Mouse (Mus musculus): ENCODE measurements around the gene Wfikkn2. TPM values are rescaled to one million over a fixed set of nuclear protein-coding genes. Genes with fewer than 3 reads are reported as not detected.

Wfikkn2 gene
- 1.9 and 2.6 TPM in 2 replicates for polyA plus RNA-seq (2015; fragmentation: Nextera tagmentation; extraction: Ambion mirVana)

GRCm38 (mm10) chr11:94245955-94246788 lies at the start of gene Wfikkn2:
Gene Wfikkn2, minus strand, starts transcription at chr11:94246005.

DNA sequence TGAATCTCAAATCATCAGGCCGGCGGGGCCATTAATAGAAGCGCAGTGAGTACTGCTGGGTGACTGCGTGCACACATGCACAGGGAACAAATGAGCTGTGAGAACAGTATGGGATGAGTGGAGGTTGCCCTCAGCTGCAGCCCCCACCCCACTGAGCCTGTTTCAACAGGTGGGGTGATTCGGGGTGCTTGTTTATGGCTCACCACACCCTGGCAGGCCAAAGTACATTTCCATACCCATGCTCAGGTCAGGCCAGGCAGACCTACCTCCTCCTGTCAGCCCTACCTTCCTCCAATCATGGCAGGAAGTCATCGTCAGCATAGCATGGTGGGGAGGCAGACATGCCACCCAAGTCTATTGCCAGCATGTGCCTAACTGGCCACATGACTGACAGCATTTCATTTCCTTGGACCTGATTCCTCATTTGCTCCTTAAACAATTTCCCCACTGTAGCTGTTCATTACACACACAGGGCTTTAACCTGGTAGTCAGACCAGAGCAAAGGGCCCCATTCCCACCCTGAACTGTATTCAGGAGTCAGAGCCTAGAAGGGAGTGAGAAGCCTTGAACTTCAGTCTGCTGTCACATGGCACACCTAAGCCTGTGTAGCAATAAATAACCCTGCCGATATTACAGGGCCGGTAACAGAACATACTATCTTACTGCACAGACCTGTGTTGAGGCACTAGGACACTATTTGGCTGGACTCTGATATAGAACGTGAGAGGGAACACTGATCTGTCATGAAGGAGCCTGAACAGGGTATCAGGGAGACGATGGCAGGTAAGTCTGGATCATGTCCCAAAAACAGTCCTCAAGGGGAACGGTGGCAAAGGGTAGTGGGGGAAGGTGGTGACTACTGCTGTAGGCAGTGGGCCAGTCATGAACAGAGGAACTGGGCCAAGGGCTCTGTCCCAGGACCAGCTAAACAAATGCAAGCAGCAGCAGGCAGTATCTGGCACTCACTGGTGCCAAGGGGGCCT lies 35.7 kb upstream of the Wfikkn2 start, which contains the start of gene Gm21885:
Gene Gm21885 (plus strand): TSS at position 675 of the 983 bp plus-strand sequence.

GRCm38 (mm10) chr11:94211124-94211603 lies 34.6 kb downstream of the Wfikkn2 start, which contains the start of gene Tob1:
Gene Tob1, plus strand, starts transcription at chr11:94211454.

Other genes with a start within 250 kb of the Wfikkn2 start
- 94.7 and 103 TPM in 2 replicates for gene Spag9, start 249.9 kb downstream of the Wfikkn2 start, polyA plus RNA-seq (2015; fragmentation: Nextera tagmentation; extraction: Ambion mirVana)
- gene Tob1, start 34.6 kb downstream of the Wfikkn2 start, polyA plus RNA-seq (2015; fragmentation: Nextera tagmentation; extraction: Ambion mirVana) = 33.6 and 34.4 TPM in 2 replicates
- gene Gm21885, start 35.9 kb upstream of the Wfikkn2 start, polyA plus RNA-seq (2015; fragmentation: Nextera tagmentation; extraction: Ambion mirVana) = not detected in 2 replicates
- gene Luc7l3, start 76.0 kb upstream of the Wfikkn2 start, polyA plus RNA-seq (2015; fragmentation: Nextera tagmentation; extraction: Ambion mirVana) = 95.4 and 99.3 TPM in 2 replicates
- 23.5 and 24.0 TPM in 2 replicates for gene Ankrd40, start 82.0 kb upstream of the Wfikkn2 start, polyA plus RNA-seq (2015; fragmentation: Nextera tagmentation; extraction: Ambion mirVana)
- gene Abcc3, start 147.0 kb upstream of the Wfikkn2 start, polyA plus RNA-seq (2015; fragmentation: Nextera tagmentation; extraction: Ambion mirVana) = 2.4 and 4.7 TPM in 2 replicates
- 11.5 and 19.1 TPM in 2 replicates for gene Cacna1g, start 228.2 kb upstream of the Wfikkn2 start, polyA plus RNA-seq (2015; fragmentation: Nextera tagmentation; extraction: Ambion mirVana)
- gene Spata20, start 240.2 kb upstream of the Wfikkn2 start, polyA plus RNA-seq (2015; fragmentation: Nextera tagmentation; extraction: Ambion mirVana) = 0.97 and 1.2 TPM in 2 replicates

All from neural tube, postnatal 0 days (tissue).